Mouse (Mus musculus) gastrocnemius, adult 2 months (tissue): ENCODE results near the gene Efcab10. TPM values are rescaled to one million over a fixed set of nuclear protein-coding genes. Genes with fewer than 3 reads are reported as not detected.

ENCODE experiments used
- DNase-seq: peaks from one replicate; pipeline ENCODE4 v3.0.0; 2022
- H3K27ac ChIP-seq: fragments of 200-600 bp; 2 replicates; pipeline ENCODE4 v1.8.1; 2022; ENCODE audit warnings: mild to moderate bottlenecking
- H3K4me3 ChIP-seq: fragments of 200-600 bp; 2 replicates; pipeline ENCODE4 v1.8.1; 2022; ENCODE audit warnings: mild to moderate bottlenecking, moderate library complexity
- CTCF ChIP-seq: fragments of 200-600 bp; IDR thresholded peaks from 2 replicates; pipeline ENCODE4 v1.8.1; 2022; ENCODE audit warnings: antibody characterized with exemption, mild to moderate bottlenecking, moderate library complexity
- intact Hi-C: fragments of 180-260 bp; cut with DNase I; formaldehyde crosslinking; loops from one replicate; pipeline ENCODE4 v1.15.1; 2025
- total RNA-seq, 2 experiments: library from RNA; stranded (reverse); gene quantifications; 2 replicates each; pipeline ENCODE4 v1.2.3; 2021

Gene Efcab10
- total RNA-seq, 2 experiments from 2014 or later: not detected

DNA sequence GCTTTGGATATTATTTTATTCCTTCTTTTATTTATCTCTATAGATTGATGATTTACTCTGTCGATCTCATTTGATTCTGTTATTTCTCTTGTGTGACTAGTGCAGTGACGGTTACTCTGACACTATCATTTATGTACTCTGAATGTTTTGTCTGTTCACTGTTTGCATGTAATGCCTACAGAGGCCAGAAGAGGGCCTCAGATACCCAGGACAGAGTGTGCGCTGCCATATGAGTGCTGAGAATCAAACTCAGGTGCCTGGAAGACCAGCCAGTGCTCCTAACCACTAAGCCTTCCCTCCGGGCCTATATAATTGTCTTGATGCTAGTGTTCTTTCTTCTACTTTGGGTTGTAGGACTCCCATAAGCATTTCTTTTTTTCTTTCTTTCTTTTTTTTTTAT lies 40.1 kb downstream of the Efcab10 start:
- no peak for DNase-seq
- TF ChIP-seq CTCF: peak; percentile 23; the same call in 1 of the 2 replicates
- intact Hi-C loops: no loop called here

More for the DNA sequence above, 40.1 kb downstream of the Efcab10 start:
- no peak overlapping the region for H3K4me3 ChIP-seq
- no peak overlapping the region for H3K27ac ChIP-seq

Other genes starting within 250 kb of the Efcab10 start
- gene Atxn7l1, start 247.2 kb upstream of the Efcab10 start, total RNA-seq: 10 to 100 TPM; 20.4 to 23.9 TPM
- gene Twistnb, start 34.8 kb downstream of the Efcab10 start, total RNA-seq: 10 to 100 TPM; 11.4 to 11.5 TPM